Mouse (Mus musculus) hindbrain, embryonic 15.5 days (tissue): ENCODE measurements around the gene Tmprss9. TPM values are rescaled to one million over a fixed set of nuclear protein-coding genes. Genes with fewer than 3 reads are reported as not detected.
A peak's percentile ranks its signal among the peaks of the same experiment; 100 is the strongest.
"Not testable (repeated sequence)": the region's sequence is repeated elsewhere in the genome, so short reads cannot be mapped to it uniquely, and the experiment has no call there.

Experiments used
- ATAC-seq: fragments of 200-750 bp; cut with Nextera tagmentation; 2 replicates; pipeline ENCODE4 v1.8.0; 2017; ENCODE audit warnings: low read depth, moderate number of reproducible peaks, moderate TSS enrichment; ENCODE audit not compliant: low FRiP score
- H3K27ac ChIP-seq: fragments of 300-500 bp; sonication (generic); replicated peaks from 2 replicates; pipeline ENCODE4 v1.5.1; 2015; ENCODE audit warnings: mild to moderate bottlenecking, inconsistent platforms
- H3K27me3 ChIP-seq: fragments of 300-500 bp; sonication (generic); 2 replicates; pipeline ENCODE4 v1.6.1; 2015; ENCODE audit warnings: control low read depth, inconsistent platforms
- H3K36me3 ChIP-seq: fragments of 300-500 bp; sonication (generic); 2 replicates; pipeline ENCODE4 v1.6.1; 2015; ENCODE audit warnings: control low read depth, inconsistent platforms
- H3K4me1 ChIP-seq: fragments of 300-500 bp; sonication (generic); replicated peaks from 2 replicates; pipeline ENCODE4 v1.6.1; 2015; ENCODE audit warnings: control low read depth, inconsistent platforms
- H3K4me2 ChIP-seq: fragments of 300-500 bp; sonication (generic); 2 replicates; pipeline ENCODE4 v1.6.1; 2015; ENCODE audit warnings: moderate library complexity, mild to moderate bottlenecking, inconsistent platforms
- H3K4me3 ChIP-seq: fragments of 300-500 bp; sonication (generic); 2 replicates; pipeline ENCODE4 v1.5.1; 2015; ENCODE audit warnings: mild to moderate bottlenecking, inconsistent platforms
- H3K9ac ChIP-seq: fragments of 300-500 bp; sonication (generic); 2 replicates; pipeline ENCODE4 v1.6.1; 2015; ENCODE audit warnings: inconsistent platforms
- H3K9me3 ChIP-seq: fragments of 300-500 bp; sonication (generic); 2 replicates; pipeline ENCODE4 v1.6.1; 2016; ENCODE audit warnings: control low read depth, inconsistent platforms
- WGBS: fragments of 180-500 bp; shearing (Covaris S2); methylation state at CpG from one replicate; pipeline ENCODE4 v1.1.7; 2015; 5-methylcytosine and 5-hydroxymethylcytosine counted together
- polyA plus RNA-seq: library from polyadenylated mRNA; unstranded; fragments of >200 nt; fragmentation: Nextera tagmentation; extraction: Ambion mirVana; gene quantifications from 2 replicates; pipeline ENCODE4 v1.2.1, GENCODE M21; 2015

Tmprss9 gene
- 0.22 and 0.33 TPM in 2 replicates for polyA plus RNA-seq

DNA sequence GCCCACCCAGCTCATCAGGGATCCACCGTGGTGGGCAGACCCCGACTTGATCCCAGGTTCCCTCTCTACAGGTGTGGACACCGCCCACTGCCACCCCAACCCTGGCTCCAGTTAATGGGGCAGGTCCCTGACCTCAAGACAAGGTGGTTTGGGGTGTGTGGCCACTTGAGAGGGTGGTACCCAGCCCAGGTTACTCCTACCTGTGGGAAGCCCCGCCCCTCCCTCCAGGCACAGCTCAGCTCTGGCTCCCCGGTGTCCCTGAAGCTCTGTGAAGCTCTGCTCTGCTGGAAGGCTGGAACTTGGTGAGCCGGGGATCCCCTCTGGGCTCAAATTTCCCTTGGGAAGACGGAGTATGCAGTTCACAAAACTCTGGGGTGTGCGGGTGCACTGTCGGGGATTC, at the start of gene Tmprss9:
Gene Tmprss9, plus strand, starts transcription at position 268 of the 400 bp plus-strand sequence.
- WGBS: 31% methylated on average over 9 of the region's 9 CpGs
- H3K4me1 ChIP-seq: no peaks in the 10 kb centered on the region
- H3K9me3 ChIP-seq: no peaks in the 10 kb centered on the region
- peaks cover 12% of the 10 kb centered on the region; the same call in 1 of the 2 replicates for H3K36me3 ChIP-seq
- H3K27ac ChIP-seq: no peak within 1 kb of the TSS
- no peak within 1 kb of the TSS for H3K9ac ChIP-seq
- 0 out of 2 replicates have a peak, but pooled peaks cover 2% of the 10 kb centered on the region for H3K27me3 ChIP-seq
- no peak within 1 kb of the TSS for H3K4me2 ChIP-seq
- ATAC-seq: no peak
- H3K4me3 ChIP-seq: no peak within 1 kb of the TSS

DNA sequence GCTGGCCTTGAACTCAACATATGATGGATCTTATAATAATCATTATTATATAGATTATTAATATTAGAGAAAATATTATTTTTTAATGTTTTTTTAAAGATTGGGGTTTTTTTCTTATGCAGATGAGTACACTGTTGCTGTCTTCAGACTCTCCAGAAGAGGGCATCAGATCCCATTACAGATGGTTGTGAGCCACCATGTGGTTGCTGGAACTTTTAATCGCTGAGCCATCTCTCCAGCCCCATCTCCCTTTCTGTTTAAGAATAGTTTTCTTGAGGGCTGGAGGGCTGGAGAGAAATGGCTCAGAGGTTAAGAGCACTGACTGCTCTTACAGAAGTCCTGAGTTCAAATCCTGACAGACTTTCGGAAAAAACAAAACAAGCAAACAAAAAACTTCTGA, 49.7 kb upstream of the Tmprss9 start:
- H3K27me3 ChIP-seq: no peaks in the 10 kb centered on the region
- ATAC-seq: no peak
- no peaks in the 10 kb centered on the region for H3K36me3 ChIP-seq
- no peak overlapping the region for H3K4me2 ChIP-seq
- H3K4me1 ChIP-seq: no peaks in the 10 kb centered on the region; the same call in 1 of the 2 replicates
- H3K27ac ChIP-seq: no peak overlapping the region
- H3K9ac ChIP-seq: no peak overlapping the region
- H3K4me3 ChIP-seq: no peak overlapping the region
- no peaks in the 10 kb centered on the region for H3K9me3 ChIP-seq
- 43% methylated on average over 2 of the region's 2 CpGs for WGBS

DNA sequence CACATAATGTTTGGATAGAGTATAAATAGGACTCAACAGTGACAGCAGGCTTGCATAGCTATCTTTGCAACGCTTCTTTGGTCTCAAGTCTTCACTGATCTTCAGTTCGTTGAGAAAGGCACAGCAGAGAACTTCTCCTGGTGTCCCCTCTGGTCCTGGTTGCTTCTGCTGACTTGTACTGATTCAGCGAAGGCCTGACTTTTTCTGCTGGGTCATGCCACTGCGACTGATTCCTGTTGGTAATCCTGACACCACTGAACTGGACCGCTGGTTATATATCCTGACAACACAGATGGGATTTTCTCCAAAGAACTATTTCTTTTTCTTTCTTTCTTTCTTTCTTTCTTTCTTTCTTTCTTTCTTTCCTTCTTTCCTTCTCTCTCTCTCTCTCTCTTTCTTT, 49.1 kb upstream of the Tmprss9 start:
- H3K9me3 ChIP-seq: no peaks in the 10 kb centered on the region
- H3K4me1 ChIP-seq: peaks cover 2% of the 10 kb centered on the region
- no peak overlapping the region for H3K27ac ChIP-seq
- H3K9ac ChIP-seq: no peak overlapping the region
- H3K4me3 ChIP-seq: no peak overlapping the region
- WGBS: 91% methylated on average over 5 of the region's 5 CpGs
- no peak for ATAC-seq
- H3K4me2 ChIP-seq: no peak overlapping the region
- no peaks in the 10 kb centered on the region for H3K27me3 ChIP-seq
- no peaks in the 10 kb centered on the region for H3K36me3 ChIP-seq

DNA sequence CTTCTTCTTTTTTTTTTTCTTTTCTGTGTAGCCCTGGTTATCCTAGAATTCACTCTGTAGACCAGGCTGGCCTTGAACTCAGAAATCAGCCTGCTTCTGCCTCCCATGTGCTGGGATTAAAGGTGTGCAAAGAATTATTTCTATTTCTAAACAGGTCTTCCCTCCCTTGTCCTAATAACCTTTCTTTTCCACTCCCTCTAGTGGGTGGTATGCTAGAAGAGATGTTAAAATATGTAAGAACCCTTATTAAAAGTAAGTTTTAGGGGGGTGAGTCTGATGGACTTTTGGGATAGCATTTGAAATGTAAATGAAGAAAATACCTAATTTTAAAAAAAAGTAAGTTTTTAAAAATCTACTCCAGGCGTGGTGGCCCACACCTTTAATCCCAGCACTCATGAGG, 48.3 kb upstream of the Tmprss9 start:
- Histone ChIP-seq H3K4me1 (peaks cover 10% of the 10 kb centered on the region), H3K4me2 (no peak overlapping the region), H3K27ac (no peak overlapping the region), H3K36me3 (no peaks in the 10 kb centered on the region), H3K9me3 (no peaks in the 10 kb centered on the region), H3K27me3 (no peaks in the 10 kb centered on the region), H3K4me3 (no peak overlapping the region), H3K9ac (no peak overlapping the region)
- no peak for ATAC-seq
- WGBS: 82% methylated on average over 1 of the region's 1 CpGs

DNA sequence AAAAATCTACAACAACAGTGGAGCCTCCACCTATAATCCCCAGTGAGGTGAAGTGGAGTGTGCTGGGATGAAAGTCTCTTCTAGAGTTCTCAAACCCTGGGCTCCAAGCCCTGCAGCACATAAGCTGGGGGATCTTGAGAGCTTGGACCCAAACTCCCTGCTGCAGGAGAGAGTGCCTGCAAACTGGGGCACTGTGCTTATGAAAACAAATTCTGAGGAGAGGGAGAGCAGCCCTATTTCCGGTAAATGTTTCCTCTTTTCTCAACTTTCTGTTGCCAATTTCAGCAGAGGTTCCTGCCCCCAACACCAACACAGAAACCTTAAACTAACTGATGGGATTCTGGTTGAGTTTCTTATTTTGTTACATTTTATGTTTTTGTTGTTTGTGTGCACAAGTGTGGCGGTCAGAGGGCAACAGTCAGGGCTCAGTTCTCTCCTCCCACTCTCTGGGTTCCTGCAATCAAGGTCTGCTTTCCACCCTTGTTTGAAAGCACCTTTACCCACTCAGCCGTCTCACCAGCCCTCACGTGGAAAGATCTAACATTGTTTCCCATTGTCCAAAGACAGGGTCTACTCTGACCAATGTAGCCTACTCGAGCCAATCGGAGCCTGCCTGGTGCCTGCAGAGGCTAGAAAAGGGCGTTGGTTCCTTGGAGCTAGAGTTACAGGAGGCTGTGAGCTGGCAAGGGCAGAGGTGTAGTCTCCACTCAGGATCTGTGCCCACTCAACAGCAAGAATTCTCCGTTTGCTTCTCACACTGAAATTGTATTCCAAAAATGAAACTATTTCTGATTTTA, 47.6 kb upstream of the Tmprss9 start:
- WGBS: 73% methylated on average over 8 of the region's 8 CpGs
- H3K4me2 ChIP-seq: no peak overlapping the region
- ATAC-seq: no peak
- H3K4me3 ChIP-seq: no peak overlapping the region
- H3K27me3 ChIP-seq: no peaks in the 10 kb centered on the region
- H3K27ac ChIP-seq: no peak overlapping the region
- no peak overlapping the region for H3K9ac ChIP-seq
- H3K36me3 ChIP-seq: 0 out of 2 replicates have a peak, but pooled peaks cover under 1% of the 10 kb centered on the region
- H3K4me1 ChIP-seq: peaks cover 14% of the 10 kb centered on the region
- no peaks in the 10 kb centered on the region for H3K9me3 ChIP-seq

DNA sequence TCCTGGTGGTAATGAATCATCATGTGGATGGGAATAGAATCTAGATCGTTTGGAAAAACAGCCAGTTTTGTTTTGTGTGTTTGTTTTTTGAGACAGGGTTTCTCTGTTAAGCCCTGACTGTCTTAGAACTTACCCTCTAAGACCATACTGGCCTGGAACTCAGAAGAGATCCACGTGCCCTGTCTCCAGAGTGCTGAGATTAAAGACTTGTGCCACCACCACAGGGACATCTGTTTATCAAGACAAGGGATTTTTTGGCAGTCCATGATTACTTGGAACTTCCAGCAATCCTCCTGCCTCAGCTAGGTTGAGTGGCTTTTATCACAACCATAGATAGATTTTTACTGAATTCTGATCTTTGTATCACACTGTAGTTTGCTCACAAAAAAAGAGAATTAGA, 46.8 kb upstream of the Tmprss9 start:
- Histone ChIP-seq H3K4me1 (peaks cover 21% of the 10 kb centered on the region), H3K4me3 (no peak overlapping the region), H3K27me3 (no peaks in the 10 kb centered on the region), H3K4me2 (no peak overlapping the region), H3K9ac (no peak overlapping the region), H3K36me3 (peaks cover 8% of the 10 kb centered on the region), H3K27ac (no peak overlapping the region), H3K9me3 (no peaks in the 10 kb centered on the region)
- no peak for ATAC-seq
- WGBS: 81% methylated on average over 2 of the region's 2 CpGs

DNA sequence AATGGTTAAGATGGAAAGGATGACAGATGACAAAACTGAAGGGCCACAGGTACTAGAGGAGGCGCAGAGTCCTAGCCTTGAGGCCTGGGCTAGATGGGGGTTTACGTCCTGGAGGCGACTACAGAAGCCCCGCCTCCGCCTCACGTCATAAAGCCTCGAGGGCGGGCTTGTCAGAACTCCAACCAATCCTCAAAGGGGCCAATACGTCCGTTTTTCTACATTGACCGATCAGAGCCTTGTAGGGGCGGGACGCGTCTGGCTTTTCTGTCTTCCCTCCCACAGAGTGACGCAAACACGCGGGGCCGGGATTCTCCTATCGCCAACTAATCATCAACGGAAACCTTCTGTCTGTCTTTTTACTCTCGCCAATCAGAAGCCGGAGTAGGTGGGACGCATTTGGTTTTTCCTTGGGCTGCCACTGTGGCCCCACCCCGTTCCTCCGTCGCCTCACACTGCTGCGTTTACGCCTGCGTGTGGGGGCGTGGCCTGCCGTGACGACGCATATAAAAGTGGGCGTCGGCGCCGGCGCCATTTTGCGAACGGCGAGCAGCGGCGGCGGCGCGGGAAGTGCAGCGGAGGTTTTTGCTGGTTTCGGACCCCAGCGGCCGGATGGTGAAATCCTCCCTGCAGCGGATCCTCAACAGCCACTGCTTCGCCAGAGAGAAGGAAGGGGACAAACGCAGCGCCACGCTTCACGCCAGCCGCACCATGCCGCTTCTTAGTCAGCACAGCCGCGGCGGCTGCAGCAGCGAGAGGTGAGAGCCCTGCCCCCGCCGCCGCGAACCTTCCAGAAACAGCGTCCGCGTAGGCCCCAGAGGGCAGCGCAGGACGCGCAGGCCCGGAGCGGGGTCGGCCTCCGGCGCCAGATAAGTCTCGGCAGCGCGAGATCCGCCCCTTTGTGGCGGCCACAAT, 45.2 kb upstream of the Tmprss9 start, which contains the start of gene Oaz1:
Gene Oaz1, plus strand, starts transcription at position 506 of the 912 bp plus-strand sequence.
- H3K27me3 ChIP-seq: no peaks in the 10 kb centered on the region
- peak; percentile 98 for ATAC-seq
- peak within 1 kb of the TSS; percentile 95 for H3K4me2 ChIP-seq
- H3K9me3 ChIP-seq: no peaks in the 10 kb centered on the region
- H3K9ac ChIP-seq: peak within 1 kb of the TSS; percentile 93
- H3K4me1 ChIP-seq: peaks cover 25% of the 10 kb centered on the region
- WGBS: under 1% methylated on average over 81 of the region's 82 CpGs
- H3K36me3 ChIP-seq: peaks cover 19% of the 10 kb centered on the region
- peak within 1 kb of the TSS; percentile 85 for H3K4me3 ChIP-seq
- H3K27ac ChIP-seq: peak within 1 kb of the TSS; percentile 93

DNA sequence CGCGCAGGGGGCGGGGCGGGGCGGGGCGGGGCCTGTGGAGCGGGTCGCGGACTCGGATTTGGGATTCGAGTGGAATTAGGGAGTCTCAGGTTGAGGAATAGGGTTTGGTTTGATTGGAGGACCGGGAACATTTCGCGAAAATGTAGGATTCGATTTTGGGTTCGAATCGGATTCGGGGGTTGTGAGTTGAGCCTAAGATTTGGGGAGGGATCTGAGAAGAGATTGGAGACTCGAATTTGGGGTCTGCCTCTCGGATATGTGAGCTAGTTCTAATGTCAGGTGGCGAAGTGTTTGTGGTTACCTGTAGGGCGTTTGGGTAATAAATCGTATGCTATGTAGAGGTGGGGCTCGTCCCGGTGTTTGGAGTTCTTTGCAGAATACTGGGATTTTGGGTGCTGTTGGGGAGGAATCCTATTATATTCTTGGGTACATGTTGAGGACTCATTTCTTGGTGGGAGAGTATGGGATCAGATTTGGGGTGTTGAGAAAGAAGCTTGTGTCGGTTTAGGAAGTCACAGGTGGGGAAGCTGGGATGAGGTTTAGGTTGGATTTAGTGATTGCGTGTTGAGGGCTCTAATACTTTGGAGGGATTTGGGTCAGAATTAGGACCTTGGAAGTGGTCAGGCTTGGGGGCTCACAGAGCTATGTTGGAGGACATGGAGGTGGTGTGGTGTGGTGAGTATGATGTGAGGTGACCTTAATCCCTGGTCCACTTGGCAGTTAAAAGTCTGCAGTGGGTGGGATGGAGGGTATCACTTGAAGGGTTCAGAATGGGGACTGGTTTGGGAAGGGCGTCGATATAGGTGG, 44.4 kb upstream of the Tmprss9 start:
- peak overlapping the region; percentile 93 for H3K9ac ChIP-seq
- no peak for ATAC-seq
- 8% methylated on average over 29 of the region's 29 CpGs for WGBS

DNA sequence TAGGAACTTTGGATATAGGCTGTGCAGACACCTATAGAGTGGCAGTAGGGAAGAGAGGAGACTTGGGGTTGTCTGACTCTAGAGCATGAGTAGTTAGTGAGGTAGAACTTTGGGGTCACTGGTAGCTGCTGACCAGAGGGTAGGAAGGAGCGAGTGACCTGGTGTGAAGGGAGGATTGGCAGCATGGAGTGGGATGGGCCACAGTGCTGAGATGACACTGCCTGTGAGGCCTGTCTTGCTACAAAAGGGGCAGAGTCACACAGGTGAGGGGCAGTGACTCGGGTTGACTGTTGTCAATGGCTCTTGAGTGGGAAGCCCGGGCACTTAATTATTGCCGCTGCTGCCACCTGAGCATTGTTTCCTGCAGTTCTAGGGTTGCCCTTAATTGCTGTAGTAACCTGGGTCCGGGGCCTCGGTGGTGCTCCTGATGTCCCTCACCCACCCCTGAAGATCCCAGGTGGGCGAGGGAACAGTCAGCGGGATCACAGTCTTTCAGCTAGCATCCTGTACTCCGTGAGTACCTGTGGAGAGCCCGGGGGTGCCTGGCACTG, 43.7 kb upstream of the Tmprss9 start:
- 67% methylated on average over 10 of the region's 10 CpGs for WGBS
- Histone ChIP-seq H3K36me3 (peaks cover 19% of the 10 kb centered on the region), H3K4me1 (peaks cover 25% of the 10 kb centered on the region), H3K4me2 (peak overlapping the region; percentile 95), H3K9me3 (no peaks in the 10 kb centered on the region), H3K9ac (peak overlapping the region; percentile 93), H3K27ac (no peak overlapping the region), H3K4me3 (peak overlapping the region; percentile 85), H3K27me3 (no peaks in the 10 kb centered on the region)
- ATAC-seq: no peak

More for the DNA sequence above, 44.4 kb upstream of the Tmprss9 start:
- Histone ChIP-seq H3K4me1 (peaks cover 25% of the 10 kb centered on the region), H3K36me3 (peaks cover 19% of the 10 kb centered on the region), H3K4me2 (peak overlapping the region; percentile 95), H3K27me3 (no peaks in the 10 kb centered on the region), H3K9me3 (no peaks in the 10 kb centered on the region), H3K27ac (peak overlapping the region; percentile 93), H3K4me3 (peak overlapping the region; percentile 85)

DNA sequence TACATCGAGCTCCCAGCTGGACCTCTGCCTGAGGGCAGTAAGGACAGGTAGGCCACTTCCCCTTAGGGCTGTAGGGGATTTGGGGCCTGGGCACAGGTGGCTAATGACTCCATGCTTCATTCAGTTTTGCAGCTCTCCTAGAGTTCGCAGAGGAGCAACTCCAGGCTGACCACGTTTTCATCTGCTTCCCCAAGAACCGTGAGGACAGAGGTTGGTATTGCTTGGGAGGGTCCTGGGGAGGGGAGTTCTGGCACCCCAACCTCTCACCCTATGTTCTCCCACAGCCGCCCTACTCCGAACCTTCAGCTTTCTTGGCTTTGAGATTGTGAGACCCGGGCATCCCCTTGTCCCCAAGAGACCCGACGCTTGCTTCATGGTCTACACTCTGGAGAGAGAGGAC, 43.1 kb upstream of the Tmprss9 start:
- peaks cover 25% of the 10 kb centered on the region for H3K4me1 ChIP-seq
- H3K27ac ChIP-seq, ATAC-seq, H3K9me3 ChIP-seq, H3K27me3 ChIP-seq, H3K9ac ChIP-seq: not testable (repeated sequence)
- peaks cover 19% of the 10 kb centered on the region for H3K36me3 ChIP-seq
- H3K4me2 ChIP-seq: peak overlapping the region; percentile 95
- WGBS: 82% methylated on average over 9 of the region's 9 CpGs
- peak overlapping the region; percentile 85 for H3K4me3 ChIP-seq
